Mouse (Mus musculus) liver, embryonic 14.5 days (tissue): ENCODE measurements at regions not wholly inside any gene's neighbourhood (a gene's known extent, or its start where the extent isn't known, plus 50 kb on each side); places are given as distances from the start of the nearest gene placed in this dataset.

Experiments
- ATAC-seq: fragments of 200-750 bp; cut with Nextera tagmentation; 2 replicates; pipeline ENCODE4 v1.8.0; 2017; ENCODE audit warnings: moderate number of reproducible peaks, mild to moderate bottlenecking, moderate library complexity; ENCODE audit not compliant: insufficient read depth
- DNase-seq, 3 experiments: peaks; one replicate each; pipeline ENCODE4 v3.0.0-alpha.2; 2012 to 2013; ENCODE audit warnings: low read depth in 3 of 3, low spot score in 3 of 3
- H3K27ac ChIP-seq: fragments of 300-500 bp; sonication (generic); 2 replicates; pipeline ENCODE4 v1.5.1; 2014; ENCODE audit warnings: moderate library complexity, mild to moderate bottlenecking, control low read depth, inconsistent platforms
- H3K27me3 ChIP-seq: fragments of 300-500 bp; sonication (generic); 2 replicates; pipeline ENCODE4 v1.6.1; 2014; ENCODE audit warnings: mild to moderate bottlenecking, low read length, moderate library complexity; ENCODE audit not compliant: control insufficient read depth, insufficient read depth
- H3K36me3 ChIP-seq: fragments of 300-500 bp; sonication (generic); replicated peaks from 2 replicates; pipeline ENCODE4 v1.6.1; 2014; ENCODE audit warnings: low read depth; ENCODE audit not compliant: control insufficient read depth, insufficient read depth
- H3K4me1 ChIP-seq, 2 experiments: fragments of 200-500 bp in 1 of 2; fragments of 300-500 bp in 1 of 2; sonication (generic) in 1 of 2; replicated peaks; 2 replicates each; pipeline ENCODE4 v1.6.1; 2012 to 2014; ENCODE audit warnings: antibody characterized with exemption in 1 of 2, inconsistent platforms in 1 of 2, low read length in 1 of 2; ENCODE audit not compliant: control insufficient read depth in 2 of 2, insufficient read depth in 2 of 2
- H3K4me2 ChIP-seq: fragments of 300-500 bp; sonication (generic); 2 replicates; pipeline ENCODE4 v1.6.1; 2014; ENCODE audit warnings: low read depth, mild to moderate bottlenecking, control low read depth, moderate library complexity
- H3K4me3 ChIP-seq, 2 experiments: fragments of 200-500 bp in 1 of 2; fragments of 300-500 bp in 1 of 2; sonication (generic) in 1 of 2; 2 replicates each; pipeline ENCODE4 v1.5.1; 2012 to 2014; ENCODE audit warnings: low read depth in 2 of 2, low read length in 2 of 2, mild to moderate bottlenecking in 2 of 2, control low read depth in 1 of 2, inconsistent platforms in 1 of 2, moderate library complexity in 1 of 2; ENCODE audit not compliant: insufficient read depth in 1 of 2
- H3K9ac ChIP-seq: fragments of 300-500 bp; sonication (generic); replicated peaks from 2 replicates; pipeline ENCODE4 v1.6.1; 2014; ENCODE audit warnings: mild to moderate bottlenecking, control low read depth, moderate library complexity
- H3K9me3 ChIP-seq: fragments of 300-500 bp; sonication (generic); 2 replicates; pipeline ENCODE4 v1.6.1; 2016; ENCODE audit warnings: low read length, mixed read lengths; ENCODE audit not compliant: control insufficient read depth
- CTCF ChIP-seq: IDR thresholded peaks from 2 replicates; pipeline ENCODE4 v1.5.1; 2016; ENCODE audit warnings: antibody characterized with exemption, low read depth, control low read depth
- EP300 ChIP-seq: IDR thresholded peaks from 2 replicates; pipeline ENCODE4 v1.6.1; 2016; ENCODE audit warnings: antibody characterized with exemption, low read depth
- WGBS: fragments of 180-500 bp; shearing (Covaris S2); extraction: QIAGEN DNeasy Blood & Tissue Kit; methylation state at CpG from one replicate; pipeline ENCODE4 v1.1.7; 2014; ENCODE audit not compliant: insufficient replicate concordance; 5-methylcytosine and 5-hydroxymethylcytosine counted together

DNA sequence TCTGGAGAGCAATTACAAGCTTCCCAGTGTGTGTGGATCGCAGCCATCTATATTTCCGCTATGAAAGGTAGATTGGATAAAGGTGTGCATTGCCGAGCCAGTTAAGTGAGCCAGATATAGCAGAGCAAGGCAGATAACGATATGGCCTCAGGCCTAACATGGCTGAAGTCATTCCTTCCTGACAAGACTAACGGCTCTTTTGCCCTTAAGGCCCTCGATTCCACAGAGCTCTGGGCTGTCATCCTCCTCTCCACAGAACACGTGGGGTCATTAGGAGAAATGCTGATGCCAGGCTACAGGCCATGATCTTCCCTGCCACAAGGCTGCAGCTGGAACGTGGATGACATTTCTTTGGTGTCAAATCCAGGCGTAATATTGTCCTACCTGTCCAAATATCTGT, 72.7 kb upstream of the Pbx1 start:
- no peak overlapping the region for H3K27ac ChIP-seq
- 66% methylated on average over 9 of the region's 9 CpGs for WGBS
- no peaks in the 10 kb centered on the region for H3K36me3 ChIP-seq
- no peak overlapping the region for H3K4me2 ChIP-seq
- TF ChIP-seq CTCF (no peak), EP300 (no peak)
- ATAC-seq, result no peak
- no peak overlapping the region for H3K9ac ChIP-seq
- H3K4me1 ChIP-seq, result no peaks in the 10 kb centered on the region; a peak in 1 of 4 replicates
- no peaks in the 10 kb centered on the region for H3K9me3 ChIP-seq
- no peak for DNase-seq
- no peaks in the 10 kb centered on the region for H3K27me3 ChIP-seq
- H3K4me3 ChIP-seq, result no peak overlapping the region

DNA sequence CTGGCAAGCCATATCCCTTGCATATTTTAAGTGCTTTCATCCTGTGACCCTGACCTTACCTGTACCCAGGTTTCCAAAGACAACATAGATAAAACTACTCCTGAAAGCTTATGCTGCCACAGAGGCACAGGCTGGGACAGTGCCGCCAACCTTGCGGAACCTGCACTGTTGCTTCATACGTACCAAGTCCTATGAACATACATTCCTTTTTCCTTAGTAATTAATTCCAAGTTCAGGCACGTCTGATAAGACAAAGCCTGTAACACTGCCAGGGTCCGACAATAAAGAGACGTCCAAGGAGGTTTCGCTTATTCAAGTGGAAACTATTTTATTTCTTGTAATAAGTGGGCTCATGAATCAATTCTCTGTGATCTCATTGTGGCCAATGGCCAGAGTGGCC, 70.2 kb upstream of the Pbx1 start:
- H3K27ac ChIP-seq, result no peak overlapping the region
- no peaks in the 10 kb centered on the region for H3K27me3 ChIP-seq
- no peaks in the 10 kb centered on the region for H3K9me3 ChIP-seq
- H3K9ac ChIP-seq, result no peak overlapping the region
- H3K4me1 ChIP-seq, result no peaks in the 10 kb centered on the region; a peak in 1 of 4 replicates
- no peaks in the 10 kb centered on the region for H3K36me3 ChIP-seq
- TF ChIP-seq CTCF, result no peak
- no peak for TF ChIP-seq EP300
- no peak overlapping the region for H3K4me2 ChIP-seq
- 60% methylated on average over 7 of the region's 7 CpGs for WGBS
- DNase-seq, result no peak
- peak; percentile 37; the same call in 1 of the 2 replicates for ATAC-seq
- no peak overlapping the region for H3K4me3 ChIP-seq

DNA sequence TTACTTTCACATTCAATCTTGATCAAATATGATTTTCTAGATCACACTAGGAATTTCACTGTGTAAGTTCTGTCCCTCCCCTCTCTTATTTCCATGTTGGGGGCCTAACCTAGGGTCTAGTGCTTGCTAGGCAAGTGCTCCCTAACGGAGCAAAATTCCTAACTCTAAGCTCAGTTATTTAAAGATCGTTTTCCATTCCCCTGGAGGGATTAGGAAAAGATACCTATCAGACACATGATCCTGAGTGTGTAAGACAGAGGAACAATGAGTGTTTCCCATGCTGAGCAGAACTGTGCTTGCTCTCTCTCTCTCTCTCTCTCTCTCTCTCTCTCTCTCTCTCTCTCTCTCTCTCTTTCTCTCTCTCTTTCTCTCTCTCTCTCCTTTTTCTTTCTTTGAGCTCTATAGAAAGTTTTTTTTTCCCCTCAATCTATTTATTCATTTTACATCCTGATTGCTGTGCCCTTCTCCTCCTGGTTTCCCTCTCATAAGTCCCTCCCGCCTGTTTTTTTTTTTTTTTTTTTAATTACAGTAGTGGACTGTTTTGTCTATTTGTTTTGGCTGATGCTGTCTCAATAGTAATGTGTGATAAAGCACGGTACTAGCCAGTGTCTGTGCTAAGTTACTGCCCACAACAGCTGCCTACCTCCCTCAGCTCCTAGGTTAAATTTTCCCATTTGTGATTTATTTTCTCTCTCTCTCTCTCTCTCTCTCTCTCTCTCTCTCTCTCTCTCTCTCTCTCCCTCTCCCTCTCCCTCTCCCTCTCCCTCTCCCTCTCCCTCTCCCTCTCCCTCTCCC, 69.5 kb upstream of the Pbx1 start:
- no peak for TF ChIP-seq EP300
- TF ChIP-seq CTCF, result no peak
- WGBS, result 31% methylated on average over 4 of the region's 4 CpGs
- Histone ChIP-seq H3K27ac (no peak overlapping the region), H3K4me3 (no peak overlapping the region), H3K36me3 (no peaks in the 10 kb centered on the region), H3K27me3 (no peaks in the 10 kb centered on the region), H3K9ac (no peak overlapping the region), H3K9me3 (no peaks in the 10 kb centered on the region), H3K4me1 (no peaks in the 10 kb centered on the region; a peak in 1 of 4 replicates), H3K4me2 (no peak overlapping the region)
- ATAC-seq (no peak), DNase-seq (no peak)

DNA sequence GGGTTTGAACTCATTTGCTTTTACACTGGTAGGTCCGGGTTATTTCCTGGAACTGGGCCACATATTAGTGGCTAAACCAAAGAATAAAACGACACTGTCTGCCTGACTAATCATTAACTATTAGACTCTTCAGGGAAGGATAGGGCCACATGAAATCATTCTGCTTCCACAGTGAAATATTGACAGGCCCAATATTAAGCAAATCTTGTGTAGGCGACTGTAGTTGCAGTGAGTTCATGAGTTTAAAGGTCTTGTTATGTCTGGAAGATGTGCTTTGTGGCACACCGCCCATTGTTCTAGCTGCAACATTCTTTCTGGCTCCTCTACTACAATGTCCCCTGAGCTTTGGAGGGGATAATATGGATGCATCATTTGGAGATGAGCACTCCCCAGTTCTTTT, 65.7 kb upstream of the Pbx1 start:
- no peak for DNase-seq
- Histone ChIP-seq H3K4me3 (no peak overlapping the region), H3K27ac (no peak overlapping the region), H3K4me1 (no peaks in the 10 kb centered on the region; a peak in 1 of 4 replicates), H3K4me2 (no peak overlapping the region), H3K27me3 (no peaks in the 10 kb centered on the region), H3K9me3 (no peaks in the 10 kb centered on the region), H3K36me3 (no peaks in the 10 kb centered on the region), H3K9ac (no peak overlapping the region)
- WGBS, result 58% methylated on average over 4 of the region's 4 CpGs
- no peak for ATAC-seq
- no peak for TF ChIP-seq EP300

DNA sequence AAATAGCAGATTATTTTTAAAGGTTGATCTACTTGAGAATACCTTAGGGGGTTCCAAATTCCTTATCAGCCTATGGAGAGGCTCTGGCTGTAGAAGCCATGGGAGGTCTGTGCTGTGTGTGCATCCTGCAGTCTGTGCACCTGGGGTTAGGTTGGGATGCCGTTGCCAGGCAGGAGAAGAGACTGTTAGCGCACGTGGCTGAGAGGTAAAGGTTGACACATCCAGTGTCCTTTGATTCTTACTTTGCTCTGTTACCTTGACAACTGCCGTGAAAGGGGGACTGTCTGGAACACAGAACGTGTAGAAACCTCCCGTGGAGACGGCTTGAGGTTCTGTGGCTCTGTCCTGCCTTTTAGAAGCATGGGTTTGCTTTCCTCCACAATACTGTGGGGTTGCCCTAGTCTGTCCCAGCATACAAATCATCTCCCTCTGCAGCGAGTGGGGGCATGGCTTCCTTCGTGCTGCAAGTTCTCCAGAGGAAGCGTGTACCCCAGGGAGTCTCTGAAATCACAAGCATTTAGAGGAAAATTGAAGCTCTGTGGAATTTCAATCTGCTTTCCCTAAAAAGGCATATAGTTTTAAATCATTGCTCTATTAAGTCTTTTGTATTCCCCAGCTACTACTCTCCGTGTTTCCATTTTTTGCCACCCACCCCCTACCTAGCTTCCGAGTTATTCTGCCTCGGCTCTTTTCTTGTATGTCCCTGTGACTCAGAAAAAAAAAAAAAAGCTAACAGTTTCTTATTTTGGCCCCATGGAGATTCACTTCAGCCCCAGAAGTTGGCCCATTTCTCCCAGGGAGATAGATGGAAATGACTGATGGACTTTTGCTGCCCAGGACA, 63.8 kb upstream of the Pbx1 start:
- no peak for DNase-seq
- Histone ChIP-seq H3K36me3 (no peaks in the 10 kb centered on the region), H3K9ac (no peak overlapping the region), H3K4me2 (no peak overlapping the region), H3K27ac (no peak overlapping the region), H3K9me3 (no peaks in the 10 kb centered on the region), H3K4me1 (no peaks in the 10 kb centered on the region), H3K4me3 (no peak overlapping the region), H3K27me3 (no peaks in the 10 kb centered on the region)
- no peak for ATAC-seq
- 56% methylated on average over 13 of the region's 13 CpGs for WGBS
- no peak for TF ChIP-seq EP300
- TF ChIP-seq CTCF, result no peak
